Mouse (Mus musculus) CH12.LX (cell line): ENCODE results near the gene Chst5. TPM values are rescaled to one million over a fixed set of nuclear protein-coding genes. Genes with fewer than 3 reads are reported as not detected.

Experiments used
- DNase-seq: peaks from one replicate; pipeline ENCODE4 v3.0.0-alpha.2; 2013; ENCODE audit errors: extremely low read depth
- H3K27ac ChIP-seq: 2 replicates; pipeline ENCODE4 v1.5.1; 2012; ENCODE audit warnings: low read depth, mild to moderate bottlenecking, control low read depth, moderate library complexity; ENCODE audit not compliant: insufficient read depth
- H3K27me3 ChIP-seq: replicated peaks from 2 replicates; pipeline ENCODE3; 2012; ENCODE audit warnings: inconsistent platforms
- H3K36me3 ChIP-seq, 2 experiments: replicated peaks in 1 of 2; 2 replicates each; pipeline versions ENCODE3 to v1.6.1; 2012; ENCODE audit warnings: inconsistent platforms in 1 of 2, low read length in 1 of 2, mild to moderate bottlenecking in 1 of 2, mixed read lengths in 1 of 2, moderate library complexity in 1 of 2; ENCODE audit not compliant: control insufficient read depth in 1 of 2, insufficient read depth in 1 of 2
- H3K4me1 ChIP-seq, 2 experiments: 2 replicates each; pipeline ENCODE4 v1.6.1; 2012; ENCODE audit warnings: inconsistent platforms in 1 of 2, moderate library complexity in 1 of 2; ENCODE audit not compliant: insufficient read depth in 2 of 2, control insufficient read depth in 1 of 2
- H3K4me2 ChIP-seq: 2 replicates; pipeline ENCODE4 v1.6.1; 2012; ENCODE audit warnings: low read depth, mild to moderate bottlenecking, control low read depth; ENCODE audit not compliant: poor library complexity, insufficient read depth, severe bottlenecking
- H3K4me3 ChIP-seq, 3 experiments: fragments of 150-350 bp in 1 of 3; sonication (generic) in 1 of 3; replicated peaks in 1 of 3; 2 replicates each; pipeline versions ENCODE3 to v1.5.1; 2011 to 2012; ENCODE audit warnings: low read depth in 2 of 3, low read length in 2 of 3, mild to moderate bottlenecking in 2 of 3, moderate library complexity in 2 of 3, control low read depth in 1 of 3, improper control_type of control experiment in 1 of 3, inconsistent platforms in 1 of 3, mixed read lengths in 1 of 3; ENCODE audit not compliant: poor library complexity in 1 of 3
- H3K79me2 ChIP-seq: replicated peaks from 2 replicates; pipeline ENCODE4 v1.6.1; 2012; ENCODE audit warnings: mild to moderate bottlenecking, moderate library complexity; ENCODE audit not compliant: control insufficient read depth, poor library complexity, insufficient read depth, severe bottlenecking; ENCODE audit errors: extremely low read depth
- H3K9ac ChIP-seq: 2 replicates; pipeline ENCODE4 v1.6.1; 2012; ENCODE audit warnings: low read depth, mild to moderate bottlenecking, control low read depth, moderate library complexity; ENCODE audit not compliant: insufficient read depth
- H3K9me3 ChIP-seq: replicated peaks from 2 replicates; pipeline ENCODE3; 2012; ENCODE audit warnings: low read length, inconsistent platforms, mixed read lengths
- BHLHE40 ChIP-seq: IDR thresholded peaks from 2 replicates; pipeline ENCODE4 v1.6.1; 2011; ENCODE audit warnings: mild to moderate bottlenecking, low read depth, low read length, improper control_type of control experiment
- CHD2 ChIP-seq: IDR thresholded peaks from 2 replicates; pipeline ENCODE4 v1.6.1; 2011; ENCODE audit warnings: low read length, improper control_type of control experiment
- E2F4 ChIP-seq: IDR thresholded peaks from 2 replicates; pipeline ENCODE4 v1.6.1; 2011; ENCODE audit warnings: low read depth, low read length, improper control_type of control experiment; ENCODE audit not compliant: insufficient replicate concordance
- ELF1 ChIP-seq: IDR thresholded peaks from 2 replicates; pipeline ENCODE4 v1.6.1; 2014; ENCODE audit warnings: low read depth, mild to moderate bottlenecking, inconsistent platforms, low read length, improper control_type of control experiment
- ETS1 ChIP-seq: conservative IDR thresholded peaks from 2 replicates; pipeline ENCODE4 v1.6.1; 2012; ENCODE audit warnings: low read depth, mild to moderate bottlenecking, inconsistent platforms, low read length, improper control_type of control experiment, moderate library complexity
- HCFC1 ChIP-seq: IDR thresholded peaks from 2 replicates; pipeline ENCODE4 v1.6.1; 2012; ENCODE audit warnings: low read depth, mild to moderate bottlenecking, inconsistent platforms, low read length, improper control_type of control experiment
- MAFK ChIP-seq: IDR thresholded peaks from 2 replicates; pipeline ENCODE4 v1.6.1; 2011; ENCODE audit warnings: low read length, improper control_type of control experiment; ENCODE audit not compliant: insufficient replicate concordance
- MAZ ChIP-seq: IDR thresholded peaks from 2 replicates; pipeline ENCODE4 v1.6.1; 2012; ENCODE audit warnings: low read depth, mild to moderate bottlenecking, inconsistent platforms, low read length, improper control_type of control experiment, moderate library complexity
- MYC ChIP-seq: IDR thresholded peaks from 2 replicates; pipeline ENCODE4 v1.6.1; 2011; ENCODE audit warnings: low read depth, mild to moderate bottlenecking, improper control_type of control experiment, low read length
- NRF1 ChIP-seq: IDR thresholded peaks from 2 replicates; pipeline ENCODE4 v1.6.1; 2014; ENCODE audit warnings: low read depth, mild to moderate bottlenecking, inconsistent platforms, low read length, improper control_type of control experiment, moderate library complexity
- PAX5 ChIP-seq: IDR thresholded peaks from 2 replicates; pipeline ENCODE4 v1.6.1; 2012; ENCODE audit warnings: low read length, inconsistent platforms, mixed read lengths
- POLR2AphosphoS2 ChIP-seq: IDR thresholded peaks from 2 replicates; pipeline ENCODE4 v1.6.1; 2011; ENCODE audit warnings: low read depth, low read length, improper control_type of control experiment
- RCOR1 ChIP-seq: conservative IDR thresholded peaks from 2 replicates; pipeline ENCODE4 v1.6.1; 2012; ENCODE audit warnings: low read depth, mild to moderate bottlenecking, inconsistent platforms, low read length, improper control_type of control experiment
- SIN3A ChIP-seq: IDR thresholded peaks from 2 replicates; pipeline ENCODE4 v1.6.1; 2012; ENCODE audit warnings: low read length, improper control_type of control experiment, inconsistent platforms
- SMC3 ChIP-seq: IDR thresholded peaks from 2 replicates; pipeline ENCODE4 v1.6.1; 2011; ENCODE audit warnings: low read depth, low read length, improper control_type of control experiment
- TBP ChIP-seq: conservative IDR thresholded peaks from 2 replicates; pipeline ENCODE4 v1.6.1; 2011; ENCODE audit warnings: low read depth, low read length, improper control_type of control experiment
- UBTF ChIP-seq: IDR thresholded peaks from 2 replicates; pipeline ENCODE4 v1.6.1; 2012; ENCODE audit warnings: low read depth, mild to moderate bottlenecking, inconsistent platforms, low read length, improper control_type of control experiment, moderate library complexity
- USF1 ChIP-seq: IDR thresholded peaks from 2 replicates; pipeline ENCODE4 v1.6.1; 2014; ENCODE audit warnings: low read depth, mild to moderate bottlenecking, inconsistent platforms, low read length, improper control_type of control experiment
- USF2 ChIP-seq: conservative IDR thresholded peaks from 2 replicates; pipeline ENCODE4 v1.6.1; 2011; ENCODE audit warnings: low read depth, low read length, improper control_type of control experiment
- ZNF384 ChIP-seq: IDR thresholded peaks from 2 replicates; pipeline ENCODE4 v1.6.1; 2012; ENCODE audit warnings: low read depth, low read length, improper control_type of control experiment, inconsistent platforms
- dilution Hi-C: fragments of 300-500 bp; cut with MboI; formaldehyde crosslinking; loops from 2 replicates; pipeline ENCODE4 v1.14.3; 2020; ENCODE audit warnings: low sequenced_read_pairs; ENCODE audit not compliant: extremely low pct_unique_long_range_greater_than_20kb, extremely low pct_ligation_motif_present
- in situ Hi-C: fragments of 300-500 bp; cut with MboI; formaldehyde crosslinking; loops from 3 replicates; pipeline ENCODE4 v1.14.3; 2019; ENCODE audit warnings: low sequenced_read_pairs, low pct_ligation_motif_present, low pct_unique_long_range_greater_than_20kb, mixed read lengths
- polyA plus RNA-seq: library from polyadenylated mRNA; unstranded; fragments of >175 nt; gene quantifications from 2 replicates; pipeline ENCODE4 v1.2.1, GENCODE M21; 2012; ENCODE audit warnings: low read depth; ENCODE audit not compliant: insufficient read length
- total RNA-seq, 2 experiments: library from RNA; depleted of rRNA; stranded (reverse); fragments of 300-350 nt in 1 of 2; fragments of >200 nt in 1 of 2; gene quantifications; 2 replicates each; pipeline ENCODE4 v1.2.3; 2012 to 2014

The Chst5 gene
- total and polyA plus RNA-seq, 3 experiments: not detected

DNA sequence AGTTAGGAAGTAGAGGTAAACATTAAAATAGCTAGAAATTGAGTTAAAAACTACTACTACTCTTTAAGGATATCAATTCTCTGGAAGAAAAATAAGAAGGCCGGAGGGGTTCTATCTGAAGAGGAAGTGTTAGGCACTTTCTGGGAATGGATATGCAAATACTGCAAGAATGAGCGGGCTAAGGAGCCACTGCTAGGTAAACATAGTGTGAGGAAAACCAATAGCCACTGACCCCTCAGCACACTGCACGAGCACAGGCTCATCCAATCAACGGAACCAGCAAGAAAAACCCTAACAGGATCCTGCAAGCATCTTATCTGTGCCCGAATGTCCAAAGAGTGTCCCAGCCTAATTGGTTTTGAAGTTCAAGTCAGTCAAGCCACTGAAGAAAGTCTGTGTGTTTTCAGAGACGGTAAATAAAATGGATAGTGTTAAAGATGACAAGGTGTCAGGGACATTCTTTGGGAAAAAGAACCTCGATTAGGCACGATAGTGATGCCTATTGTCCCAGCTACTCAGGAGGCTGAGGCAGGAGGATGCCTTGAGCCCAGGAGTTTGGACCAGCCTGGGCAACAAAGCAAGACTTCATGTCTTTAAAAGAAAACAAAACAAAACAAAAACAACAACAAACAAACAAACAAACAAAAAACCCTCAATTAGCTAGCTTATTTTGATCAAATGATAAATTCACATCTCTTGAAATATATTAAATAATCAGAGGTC, 45.0 kb downstream of the Chst5 start:
- H3K27ac ChIP-seq: no peak overlapping the region
- H3K4me2 ChIP-seq: no peak overlapping the region
- no peaks in the 10 kb centered on the region for H3K9me3 ChIP-seq
- H3K4me3 ChIP-seq: no peak overlapping the region
- DNase-seq: no peak
- no peaks in the 10 kb centered on the region for H3K79me2 ChIP-seq
- dilution Hi-C loops (no loop called here), in situ Hi-C loops (no loop called here)
- no peak overlapping the region for H3K9ac ChIP-seq
- no peak for TF ChIP-seq POLR2AphosphoS2
- no peak for TF ChIP-seq MYC
- no peak for TF ChIP-seq RCOR1
- TF ChIP-seq ZNF384: no peak
- TF ChIP-seq ELF1: no peak
- TF ChIP-seq UBTF: no peak
- TF ChIP-seq E2F4: no peak
- no peak for TF ChIP-seq MAFK
- peaks cover 0 to 4% of the 10 kb centered on the region in 2 experiments; a peak in 1 of 4 replicates for H3K4me1 ChIP-seq
- H3K36me3 ChIP-seq: peaks cover 0 to 17% of the 10 kb centered on the region in 2 experiments
- H3K27me3 ChIP-seq: no peaks in the 10 kb centered on the region

DNA sequence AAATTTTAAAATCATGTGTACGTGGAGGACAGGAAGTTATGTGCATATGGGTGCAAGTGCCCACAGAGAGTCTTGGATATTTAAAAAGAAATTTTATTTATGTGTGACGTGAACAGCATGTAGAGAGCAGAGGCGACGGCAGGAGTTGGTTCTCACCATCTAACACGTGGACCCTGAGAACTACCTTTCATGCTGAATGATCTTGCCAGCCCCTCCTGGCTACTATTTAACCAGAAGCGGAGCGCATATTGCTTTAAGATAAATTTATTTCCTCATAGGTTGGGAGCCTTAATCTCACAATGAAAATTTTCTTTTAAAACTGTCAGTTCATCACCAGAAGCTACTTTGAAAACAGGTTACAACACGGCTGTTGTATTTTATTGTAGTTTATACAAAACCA, 45.6 kb downstream of the Chst5 start:
- in situ Hi-C loops: no loop called here
- peaks cover 0 to 17% of the 10 kb centered on the region in 2 experiments for H3K36me3 ChIP-seq
- H3K27me3 ChIP-seq: no peaks in the 10 kb centered on the region
- no peak for DNase-seq
- no peak overlapping the region for H3K4me3 ChIP-seq
- dilution Hi-C loops: no loop called here
- H3K9me3 ChIP-seq: no peaks in the 10 kb centered on the region
- TF ChIP-seq SIN3A (no peak), SMC3 (no peak), E2F4 (no peak), MAZ (no peak), USF2 (no peak), USF1 (no peak), NRF1 (no peak), CHD2 (no peak), PAX5 (no peak), ZNF384 (no peak), ETS1 (no peak), RCOR1 (no peak), HCFC1 (no peak), TBP (no peak), BHLHE40 (no peak)
- H3K27ac ChIP-seq: no peak overlapping the region
- no peak overlapping the region for H3K4me2 ChIP-seq
- no peak overlapping the region for H3K9ac ChIP-seq
- no peaks in the 10 kb centered on the region for H3K79me2 ChIP-seq
- peaks cover 0 to 4% of the 10 kb centered on the region in 2 experiments; a peak in 1 of 4 replicates for H3K4me1 ChIP-seq
